Mouse (Mus musculus) testis, adult 2 months (tissue): ENCODE data around the gene Chrm4. TPM values are rescaled to one million over a fixed set of nuclear protein-coding genes. Genes with fewer than 3 reads are reported as not detected.

Experiments used
- H3K27ac ChIP-seq: fragments of 200-500 bp; 2 replicates; pipeline ENCODE4 v1.5.1; 2012; ENCODE audit warnings: low read depth, low read length; ENCODE audit not compliant: control insufficient read depth, insufficient read depth
- H3K27me3 ChIP-seq: fragments of 200-500 bp; 2 replicates; pipeline ENCODE4 v1.6.1; 2012; ENCODE audit warnings: mild to moderate bottlenecking, low read length, moderate library complexity; ENCODE audit not compliant: control insufficient read depth, insufficient read depth
- H3K36me3 ChIP-seq: fragments of 200-500 bp; 2 replicates; pipeline ENCODE4 v1.6.1; 2012; ENCODE audit warnings: mild to moderate bottlenecking, low read length; ENCODE audit not compliant: control insufficient read depth, insufficient read depth
- H3K4me1 ChIP-seq: fragments of 200-500 bp; 2 replicates; pipeline ENCODE4 v1.6.1; 2012; ENCODE audit warnings: low read length; ENCODE audit not compliant: control insufficient read depth, insufficient read depth
- H3K4me3 ChIP-seq: fragments of 200-500 bp; 2 replicates; pipeline ENCODE4 v1.5.1; 2012; ENCODE audit warnings: low read depth, mild to moderate bottlenecking, low read length, moderate library complexity, mixed read lengths; ENCODE audit not compliant: control insufficient read depth
- CTCF ChIP-seq: fragments of 200-500 bp; IDR thresholded peaks from 2 replicates; pipeline ENCODE4 v1.5.1; 2012; ENCODE audit warnings: low read depth, mild to moderate bottlenecking, inconsistent platforms, low read length, moderate library complexity; ENCODE audit not compliant: control insufficient read depth, insufficient read depth, insufficient replicate concordance
- POLR2A ChIP-seq: fragments of 200-500 bp; IDR thresholded peaks from 2 replicates; pipeline ENCODE4 v1.6.1; 2012; ENCODE audit warnings: low read depth, mild to moderate bottlenecking, inconsistent platforms, low read length, moderate library complexity; ENCODE audit not compliant: control insufficient read depth
- polyA plus RNA-seq: library from polyadenylated mRNA; depleted of rRNA; stranded (reverse); fragments of >200 nt; gene quantifications from 2 replicates; pipeline ENCODE4 v1.2.3, GENCODE M21; 2012

The Chrm4 gene
- polyA plus RNA-seq, 1 experiment = 20.3 TPM

DNA sequence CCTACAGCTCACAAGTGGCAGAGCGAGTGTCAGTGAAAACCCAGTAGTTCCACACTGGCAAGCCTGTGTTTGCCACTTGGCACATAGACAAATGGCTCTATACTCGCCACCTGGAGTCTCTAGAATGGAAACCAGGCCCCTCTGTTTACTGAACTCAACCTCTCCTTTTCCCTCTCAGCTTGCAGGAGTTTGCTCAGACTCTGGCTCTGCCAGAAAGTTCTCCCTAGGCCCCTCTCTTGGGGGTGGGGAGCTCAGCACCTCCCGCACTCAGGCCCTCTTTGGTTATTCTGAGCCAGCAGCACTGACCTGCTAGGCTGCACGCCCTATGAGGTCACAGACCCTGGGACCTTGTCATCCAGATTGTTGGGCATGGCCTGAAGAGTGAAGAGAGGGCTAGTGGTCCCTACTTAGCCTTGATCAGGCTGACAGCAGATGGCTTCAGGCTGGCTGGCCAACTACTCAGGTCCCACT is 28.1 kb downstream of the Chrm4 start:
- no peaks in the 10 kb centered on the region for H3K36me3 ChIP-seq
- no peaks in the 10 kb centered on the region for H3K27me3 ChIP-seq
- peak overlapping the region; percentile 36 for H3K4me3 ChIP-seq
- H3K27ac ChIP-seq = no peak overlapping the region; the same call in 1 of the 2 replicates
- peaks cover 9% of the 10 kb centered on the region for H3K4me1 ChIP-seq
- TF ChIP-seq CTCF (no peak), POLR2A (peak; percentile 64; the same call in 1 of the 2 replicates)

GRCm38 (mm10) chr2:91955875-91956274 is 28.8 kb downstream of the Chrm4 start:
- Histone ChIP-seq H3K4me1 (peaks cover 9% of the 10 kb centered on the region), H3K36me3 (no peaks in the 10 kb centered on the region), H3K27ac (no peak overlapping the region), H3K4me3 (no peak overlapping the region), H3K27me3 (no peaks in the 10 kb centered on the region)
- no peak for TF ChIP-seq CTCF
- no peak for TF ChIP-seq POLR2A

GRCm38 (mm10) chr2:91957096-91957495 is 30.0 kb downstream of the Chrm4 start:
- Histone ChIP-seq H3K4me3 (no peak overlapping the region), H3K27me3 (no peaks in the 10 kb centered on the region), H3K4me1 (peaks cover 9% of the 10 kb centered on the region), H3K36me3 (no peaks in the 10 kb centered on the region), H3K27ac (no peak overlapping the region)
- TF ChIP-seq CTCF (no peak), POLR2A (no peak)

DNA sequence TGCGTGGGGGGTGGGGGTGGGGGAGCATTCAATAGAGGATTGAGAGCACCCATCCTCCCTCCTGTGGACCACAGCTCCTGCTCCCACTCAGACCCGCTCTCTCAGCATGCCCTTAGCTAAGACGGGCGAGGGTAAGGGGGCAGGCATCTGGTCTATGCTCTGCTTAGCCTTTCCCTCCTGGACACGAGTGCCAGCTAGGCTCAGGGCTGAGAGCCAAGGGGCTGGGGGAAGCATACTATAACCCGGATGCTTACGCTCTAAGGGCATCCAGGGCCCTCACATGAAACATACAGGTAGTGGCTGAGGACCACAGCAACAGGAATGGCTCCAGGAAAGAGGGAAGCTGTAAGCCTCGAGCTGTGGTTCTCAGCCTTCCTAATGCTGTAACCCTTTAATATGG is 31.0 kb downstream of the Chrm4 start:
- Histone ChIP-seq H3K36me3 (no peaks in the 10 kb centered on the region), H3K4me1 (peaks cover 14% of the 10 kb centered on the region), H3K27me3 (no peaks in the 10 kb centered on the region), H3K4me3 (no peak overlapping the region), H3K27ac (no peak overlapping the region)
- TF ChIP-seq POLR2A (no peak), CTCF (no peak)

DNA sequence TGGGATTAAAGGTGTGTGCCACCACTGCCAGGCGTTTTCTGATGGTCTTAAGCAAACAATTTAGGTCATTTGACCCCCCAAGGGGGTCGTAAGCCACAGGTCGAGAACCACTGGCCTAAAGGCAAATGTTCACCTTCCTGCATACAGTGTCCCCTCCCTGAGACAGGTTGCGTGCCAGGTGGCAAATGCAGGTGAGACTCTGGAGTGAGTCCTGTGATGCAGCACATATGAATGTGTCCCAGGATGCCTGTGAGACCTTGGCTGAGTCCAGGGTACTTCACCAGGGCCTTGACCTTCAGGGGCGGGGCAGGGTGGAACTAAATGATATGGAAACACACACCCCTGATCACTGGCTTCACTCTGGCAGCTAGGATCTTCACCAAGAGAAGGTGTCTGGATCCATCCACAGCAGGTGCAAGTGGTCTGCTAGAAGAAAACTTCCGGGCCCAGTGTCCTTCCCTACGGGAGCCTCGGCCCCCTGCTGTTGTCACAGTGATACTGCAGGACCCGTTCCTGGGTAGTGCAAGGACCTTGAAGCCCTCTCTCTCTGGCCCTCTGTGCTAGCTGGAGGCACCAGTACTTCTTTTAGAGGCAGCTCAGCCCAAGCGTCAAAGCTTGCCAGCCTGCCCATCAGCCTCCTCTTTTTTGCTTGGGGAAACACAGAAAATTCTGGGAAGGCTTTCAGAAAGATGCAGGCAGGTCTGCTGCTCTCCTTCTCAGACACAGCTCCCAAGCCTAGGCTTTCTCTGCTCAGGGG is 31.8 kb downstream of the Chrm4 start:
- Histone ChIP-seq H3K27ac (no peak overlapping the region), H3K4me1 (peaks cover 13% of the 10 kb centered on the region), H3K36me3 (no peaks in the 10 kb centered on the region), H3K27me3 (no peaks in the 10 kb centered on the region), H3K4me3 (no peak overlapping the region)
- no peak for TF ChIP-seq POLR2A
- peak; percentile 41; the same call in 1 of the 2 replicates for TF ChIP-seq CTCF

DNA sequence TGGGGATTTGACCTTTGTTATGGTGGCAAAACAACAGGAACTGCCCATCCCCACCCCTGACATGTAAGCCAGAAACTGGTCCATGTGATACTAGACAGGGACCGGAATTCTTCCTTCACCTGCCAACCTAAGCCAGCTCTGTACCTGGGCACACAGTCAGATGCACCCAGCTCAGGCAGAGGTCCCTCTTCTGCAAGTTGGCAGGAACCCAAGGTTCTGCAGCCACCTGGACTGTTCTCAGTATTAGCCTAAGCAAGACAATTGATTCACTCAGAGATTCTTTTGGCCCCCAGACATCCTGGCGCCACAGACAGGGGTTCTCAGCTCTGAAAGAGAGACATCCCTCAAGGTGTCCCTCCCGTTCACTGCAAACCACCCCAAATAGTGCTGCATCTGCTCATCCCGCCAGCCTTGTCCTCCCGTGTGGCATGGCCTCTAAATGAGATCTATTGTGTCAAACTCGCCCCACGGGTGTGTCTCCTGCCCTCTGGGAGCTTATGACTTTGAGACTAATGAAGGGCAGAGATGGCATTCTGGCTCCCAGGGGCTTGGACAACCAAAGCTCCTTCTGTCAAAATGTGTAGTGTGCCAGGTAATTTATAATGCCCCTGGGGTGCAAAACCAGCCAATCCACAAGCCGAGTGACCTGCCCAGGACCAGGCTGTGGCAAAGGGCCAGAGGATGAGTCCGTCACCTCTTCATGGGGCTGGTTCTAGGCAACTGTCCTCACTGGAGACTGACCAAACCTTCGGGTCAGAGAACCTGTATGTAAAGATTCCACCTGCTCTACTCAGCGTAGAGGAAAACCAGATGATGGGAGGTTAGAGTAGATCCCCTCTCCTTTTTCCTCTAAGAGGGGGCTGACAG is 32.7 kb downstream of the Chrm4 start:
- Histone ChIP-seq H3K27me3 (no peaks in the 10 kb centered on the region), H3K4me3 (no peak overlapping the region), H3K4me1 (peaks cover 13% of the 10 kb centered on the region), H3K27ac (no peak overlapping the region), H3K36me3 (no peaks in the 10 kb centered on the region)
- TF ChIP-seq CTCF = no peak
- no peak for TF ChIP-seq POLR2A

- no peak overlapping the region for H3K4me3 ChIP-seq
- no peaks in the 10 kb centered on the region for H3K36me3 ChIP-seq
- H3K27me3 ChIP-seq = no peaks in the 10 kb centered on the region
- H3K27ac ChIP-seq = no peak overlapping the region
- TF ChIP-seq POLR2A (no peak), CTCF (no peak)
- peaks cover 12% of the 10 kb centered on the region for H3K4me1 ChIP-seq
These were observed 33.4 kb downstream of the Chrm4 start for GRCm38 (mm10) chr2:91960459-91960858.
